7 mouse cellular contexts compared by ENCODE assay signal in genomic region chr9:30426882-30427632, GRCm38 (mm10). TPM values are rescaled to one million over a fixed set of nuclear protein-coding genes. Genes with fewer than 3 reads are reported as not detected.
DNase-seq lines count a peak whose midpoint lies in the region; ATAC-seq lines count a peak whose summit lies in the region.

Gene Snx19, plus strand, starts transcription at chr9:30427108.

- intact Hi-C loops in left cerebral cortex, postnatal 36 days (cut with DNase I) = no loop called here

- peak within 1 kb of the TSS; percentile 38; the same call in 1 of the 2 replicates for H3K27ac ChIP-seq in intestine, embryonic 16.5 days (ENCODE audit: low read length)
- H3K27ac ChIP-seq in midbrain, embryonic 11.5 days (ENCODE audit: low read depth, low read length) = no peak within 1 kb of the TSS; the same call in 1 of the 2 replicates

- peak; percentile 99 for ATAC-seq in intestine, embryonic 16.5 days
- ATAC-seq in midbrain, embryonic 11.5 days (ENCODE audit: low FRiP score) = peak; percentile 97

- H3K4me3 ChIP-seq in intestine, embryonic 16.5 days (ENCODE audit: low read length) = peak within 1 kb of the TSS; percentile 83
- H3K4me3 ChIP-seq in midbrain, embryonic 11.5 days (ENCODE audit: low read depth, low read length) = peak within 1 kb of the TSS; percentile 80

- H3K4me2 ChIP-seq in intestine, embryonic 16.5 days (ENCODE audit: low read depth, low read length) = peak within 1 kb of the TSS; percentile 82
- H3K4me2 ChIP-seq in midbrain, embryonic 11.5 days = peak within 1 kb of the TSS; percentile 84

- H3K36me3 ChIP-seq in intestine, embryonic 16.5 days (ENCODE audit: control insufficient read depth, insufficient read depth, low read length) = no peaks in the 10 kb centered on the region; the same call in 1 of the 2 replicates
- H3K36me3 ChIP-seq in midbrain, embryonic 11.5 days (ENCODE audit: control insufficient read depth, insufficient read depth, low read length) = no peaks in the 10 kb centered on the region; the same call in 1 of the 2 replicates

- DNase-seq in adrenal gland, adult 2 months = peak; percentile 95
- DNase-seq in embryo, embryonic 11.5 days (ENCODE audit: low read depth, low spot score) = peak; percentile 77
- DNase-seq in gastrocnemius, postnatal 4 days (ENCODE audit: low spot score in 2 of 2) = peak; percentile 94 to 95
- DNase-seq in left cerebral cortex, postnatal 36 days (ENCODE audit: low spot score in 2 of 2) = peak; percentile 92
- DNase-seq in midbrain, embryonic 11.5 days (ENCODE audit: low spot score, missing footprints) = peak; percentile 99
- DNase-seq in skeletal muscle tissue, adult 2 months (ENCODE audit: low read depth, low spot score) = peak; percentile 81

- H3K9me3 ChIP-seq in intestine, embryonic 16.5 days (ENCODE audit: control insufficient read depth, low read length) = no peaks in the 10 kb centered on the region
- no peaks in the 10 kb centered on the region for H3K9me3 ChIP-seq in midbrain, embryonic 11.5 days (ENCODE audit: control insufficient read depth, low read length)

- H3K27me3 ChIP-seq in intestine, embryonic 16.5 days (replicated peaks; ENCODE audit: control insufficient read depth, insufficient read depth, low read length) = no peaks in the 10 kb centered on the region
- H3K27me3 ChIP-seq in midbrain, embryonic 11.5 days (ENCODE audit: control insufficient read depth, insufficient read depth, low read length) = no peaks in the 10 kb centered on the region

- peak within 1 kb of the TSS; percentile 90 for H3K9ac ChIP-seq in intestine, embryonic 16.5 days (ENCODE audit: low read depth, low read length)
- peak within 1 kb of the TSS; percentile 90 for H3K9ac ChIP-seq in midbrain, embryonic 11.5 days (ENCODE audit: low read length)

- peaks cover 20% of the 10 kb centered on the region for H3K4me1 ChIP-seq in intestine, embryonic 16.5 days (ENCODE audit: control insufficient read depth, insufficient read depth, low read length)
- H3K4me1 ChIP-seq in midbrain, embryonic 11.5 days (ENCODE audit: control insufficient read depth, insufficient read depth, low read length) = peaks cover 20% of the 10 kb centered on the region

- WGBS in intestine, embryonic 16.5 days = 2% methylated on average over 53 of the region's 53 CpGs
- WGBS in midbrain, embryonic 11.5 days = 3% methylated on average over 52 of the region's 53 CpGs

RNA-seq across cellular contexts. Expression of gene Snx19, which starts in this region (rescaled TPM):
- total RNA-seq in adrenal gland, adult 2 months (2021) = 10 to 100 TPM; 27.1 to 34.5 TPM
- polyA plus RNA-seq in adrenal gland, adult 2 months (2012; rRNA removed) = 9.6 and 11.1 TPM in 2 replicates
- total RNA-seq in gastrocnemius, postnatal 4 days (2021) = 10 to 100 TPM; 20.4 TPM
- polyA plus RNA-seq in intestine, embryonic 16.5 days (2015; fragmentation: Nextera tagmentation; extraction: Ambion mirVana) = 14.4 and 14.6 TPM in 2 replicates
- total RNA-seq in left cerebral cortex, postnatal 36 days (2021) = 10 to 100 TPM; 43.9 to 45.7 TPM
- polyA plus RNA-seq in midbrain, embryonic 11.5 days (2014; fragmentation: Nextera tagmentation; extraction: Ambion mirVana) = 25.8 and 27.5 TPM in 2 replicates
